Mouse (Mus musculus): ENCODE results near the gene Wipi1. TPM values are rescaled to one million over a fixed set of nuclear protein-coding genes. Genes with fewer than 3 reads are reported as not detected.

Gene Wipi1
- polyA plus RNA-seq, 2 experiments = 9.0 to 11.9 TPM

DNA sequence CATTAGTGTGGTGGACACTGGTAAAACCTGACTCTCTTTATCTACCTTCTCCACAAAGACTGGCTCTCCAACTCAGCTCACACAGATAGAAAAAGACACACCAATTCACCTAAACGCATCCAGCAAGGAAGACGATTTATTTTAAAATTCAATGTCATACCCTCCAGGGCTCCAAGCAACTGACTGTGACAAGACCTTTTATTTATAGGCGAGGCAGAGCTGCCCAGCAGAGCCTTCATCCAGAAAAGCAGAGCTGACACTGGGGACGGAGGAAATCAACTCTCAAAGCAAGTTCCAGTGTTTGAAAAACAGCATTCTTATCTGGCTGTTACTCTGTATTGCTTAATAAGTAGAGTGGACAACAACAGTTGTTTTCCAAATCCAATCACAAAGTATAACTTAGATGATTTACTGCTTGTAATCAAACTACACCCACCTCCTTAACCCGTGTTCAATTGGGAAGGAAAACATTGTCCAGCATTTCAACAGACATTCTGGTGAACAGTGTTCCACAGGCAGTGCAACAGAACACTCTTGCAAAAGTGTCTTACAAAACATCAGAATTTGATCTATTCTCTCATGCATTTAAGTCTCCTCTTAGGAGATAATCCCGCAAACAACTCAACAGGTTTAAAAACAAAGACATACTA, 2.7 kb downstream of the Wipi1 start:
- Histone ChIP-seq H3K27me3 (ENCODE audit: control insufficient read depth, insufficient read depth, low read length) (no peaks in the 10 kb centered on the region), H3K4me2 (ENCODE audit: low read depth) (peak overlapping the region; percentile 77), H3K9ac (replicated peaks) (peak overlapping the region; percentile 78), H3K27ac (peak overlapping the region; percentile 28), H3K4me1 (replicated peaks; ENCODE audit: control insufficient read depth in 2 of 2, insufficient read depth in 2 of 2, low read length in 1 of 2) (peaks cover 33 to 44% of the 10 kb centered on the region in 2 experiments), H3K4me3 (ENCODE audit: insufficient read depth in 1 of 2, low read depth in 2 of 2, low read length in 2 of 2) (peak overlapping the region; percentile 15 to 75; a peak in 3 of 4 replicates), H3K36me3 (replicated peaks; ENCODE audit: control insufficient read depth, insufficient read depth, low read depth) (peaks cover 6% of the 10 kb centered on the region), H3K9me3 (ENCODE audit: control insufficient read depth, low read length) (no peaks in the 10 kb centered on the region)
- DNase-seq (ENCODE audit: low read depth in 3 of 3, low spot score in 3 of 3) (no peak), ATAC-seq (ENCODE audit: insufficient read depth) (no peak)
- TF ChIP-seq CTCF (IDR thresholded peaks at IDR 0.05; ENCODE audit: low read depth) (no peak), EP300 (IDR thresholded peaks at IDR 0.05; ENCODE audit: low read depth) (no peak)
- 47% methylated on average over 6 of the region's 6 CpGs for WGBS (ENCODE audit: insufficient replicate concordance)

GRCm38 (mm10) chr11:109607600-109607999, 4.2 kb downstream of the Wipi1 start:
- no peak for TF ChIP-seq EP300 (IDR thresholded peaks at IDR 0.05; ENCODE audit: low read depth)
- no peak for TF ChIP-seq CTCF (IDR thresholded peaks at IDR 0.05; ENCODE audit: low read depth)
- no peaks in the 10 kb centered on the region for H3K9me3 ChIP-seq (ENCODE audit: control insufficient read depth, low read length)
- no peak for ATAC-seq (ENCODE audit: insufficient read depth)
- H3K27me3 ChIP-seq (ENCODE audit: control insufficient read depth, insufficient read depth, low read length) = no peaks in the 10 kb centered on the region
- H3K4me1 ChIP-seq (replicated peaks; ENCODE audit: control insufficient read depth in 2 of 2, insufficient read depth in 2 of 2, low read length in 1 of 2) = peaks cover 24 to 29% of the 10 kb centered on the region in 2 experiments
- H3K36me3 ChIP-seq (replicated peaks; ENCODE audit: control insufficient read depth, insufficient read depth, low read depth) = peaks cover 16% of the 10 kb centered on the region
- no peak overlapping the region for H3K27ac ChIP-seq
- no peak overlapping the region for H3K4me2 ChIP-seq (ENCODE audit: low read depth)
- DNase-seq (ENCODE audit: low read depth in 3 of 3, low spot score in 3 of 3) = no peak
- no peak overlapping the region for H3K9ac ChIP-seq (replicated peaks)
- H3K4me3 ChIP-seq (ENCODE audit: insufficient read depth in 1 of 2, low read depth in 2 of 2, low read length in 2 of 2) = no peak overlapping the region
- 82% methylated on average over 6 of the region's 6 CpGs for WGBS (ENCODE audit: insufficient replicate concordance)

- Histone ChIP-seq H3K4me1 (replicated peaks; ENCODE audit: control insufficient read depth in 2 of 2, insufficient read depth in 2 of 2, low read length in 1 of 2) (no peaks in the 10 kb centered on the region), H3K9ac (replicated peaks) (no peak overlapping the region), H3K27ac (no peak overlapping the region), H3K4me3 (ENCODE audit: insufficient read depth in 1 of 2, low read depth in 2 of 2, low read length in 2 of 2) (no peak overlapping the region), H3K36me3 (replicated peaks; ENCODE audit: control insufficient read depth, insufficient read depth, low read depth) (peaks cover 47% of the 10 kb centered on the region), H3K9me3 (ENCODE audit: control insufficient read depth, low read length) (no peaks in the 10 kb centered on the region), H3K27me3 (ENCODE audit: control insufficient read depth, insufficient read depth, low read length) (no peaks in the 10 kb centered on the region), H3K4me2 (ENCODE audit: low read depth) (no peak overlapping the region)
- 79% methylated on average over 12 of the region's 12 CpGs for WGBS (ENCODE audit: insufficient replicate concordance)
- TF ChIP-seq CTCF (IDR thresholded peaks at IDR 0.05; ENCODE audit: low read depth) (peak; percentile 67), EP300 (IDR thresholded peaks at IDR 0.05; ENCODE audit: low read depth) (no peak)
- no peak for ATAC-seq (ENCODE audit: insufficient read depth)
- no peak for DNase-seq (ENCODE audit: low read depth in 3 of 3, low spot score in 3 of 3)
Measured at GRCm38 (mm10) chr11:109598778-109599570, 12.8 kb downstream of the Wipi1 start.

- Histone ChIP-seq H3K27ac (no peak overlapping the region), H3K27me3 (ENCODE audit: control insufficient read depth, insufficient read depth, low read length) (no peaks in the 10 kb centered on the region), H3K36me3 (replicated peaks; ENCODE audit: control insufficient read depth, insufficient read depth, low read depth) (peaks cover 28% of the 10 kb centered on the region), H3K9me3 (ENCODE audit: control insufficient read depth, low read length) (no peaks in the 10 kb centered on the region), H3K9ac (replicated peaks) (no peak overlapping the region), H3K4me1 (replicated peaks; ENCODE audit: control insufficient read depth in 2 of 2, insufficient read depth in 2 of 2, low read length in 1 of 2) (0 out of 4 replicates have a peak, but pooled peaks cover 0 to 2% of the 10 kb centered on the region in 2 experiments), H3K4me3 (ENCODE audit: insufficient read depth in 1 of 2, low read depth in 2 of 2, low read length in 2 of 2) (no peak overlapping the region), H3K4me2 (ENCODE audit: low read depth) (no peak overlapping the region)
- TF ChIP-seq CTCF (IDR thresholded peaks at IDR 0.05; ENCODE audit: low read depth) (no peak), EP300 (IDR thresholded peaks at IDR 0.05; ENCODE audit: low read depth) (no peak)
- ATAC-seq (ENCODE audit: insufficient read depth) (no peak), DNase-seq (ENCODE audit: low read depth in 3 of 3, low spot score in 3 of 3) (no peak)
- WGBS (ENCODE audit: insufficient replicate concordance) = 89% methylated on average over 8 of the region's 8 CpGs
Measured at GRCm38 (mm10) chr11:109594761-109595160, 17.0 kb downstream of the Wipi1 start.
